Mouse (Mus musculus): Measurements from ENCODE around the gene Cenps. TPM values are rescaled to one million over a fixed set of nuclear protein-coding genes. Genes with fewer than 3 reads are reported as not detected.
"Not testable (repeated sequence)": the region's sequence is repeated elsewhere in the genome, so short reads cannot be mapped to it uniquely, and the experiment has no call there.

The Cenps gene
- 10 to 100 TPM; 13.1 to 14.9 TPM for total RNA-seq (2021)

- peak; percentile 94 for DNase-seq
Observed at GRCm38 (mm10) chr4:149136982-149137770, at the start of gene Cenps. TSS of gene Cenps (minus strand) at chr4:149137629.

- DNase-seq: no peak
Observed at GRCm38 (mm10) chr4:149182755-149183154, 45.3 kb upstream of the Cenps start.

GRCm38 (mm10) chr4:149182192-149182591 lies 44.8 kb upstream of the Cenps start:
- DNase-seq: no peak

GRCm38 (mm10) chr4:149179573-149179972 lies 42.1 kb upstream of the Cenps start:
- DNase-seq: no peak

GRCm38 (mm10) chr4:149179160-149179559 lies 41.7 kb upstream of the Cenps start:
- no peak for DNase-seq

- DNase-seq: no peak
Observed at GRCm38 (mm10) chr4:149178328-149178727, 40.9 kb upstream of the Cenps start.

GRCm38 (mm10) chr4:149177046-149177445 lies 39.6 kb upstream of the Cenps start:
- DNase-seq: no peak

- no peak for DNase-seq
Observed at GRCm38 (mm10) chr4:149176645-149177044, 39.2 kb upstream of the Cenps start.

GRCm38 (mm10) chr4:149173661-149174060 lies 36.2 kb upstream of the Cenps start:
- DNase-seq: no peak

GRCm38 (mm10) chr4:149172666-149173065 lies 35.2 kb upstream of the Cenps start:
- peak; percentile 66 for DNase-seq

GRCm38 (mm10) chr4:149172083-149172482 lies 34.7 kb upstream of the Cenps start:
- peak; percentile 34 for DNase-seq

GRCm38 (mm10) chr4:149171581-149171981 lies 34.2 kb upstream of the Cenps start:
- no peak for DNase-seq

GRCm38 (mm10) chr4:149170394-149170931 lies 33.0 kb upstream of the Cenps start:
- no peak for DNase-seq

- not testable (repeated sequence) for DNase-seq
Observed at GRCm38 (mm10) chr4:149169926-149170325, 32.5 kb upstream of the Cenps start.

- no peak for DNase-seq
Observed at GRCm38 (mm10) chr4:149168016-149168415, 30.6 kb upstream of the Cenps start.

GRCm38 (mm10) chr4:149166957-149167611 lies 29.7 kb upstream of the Cenps start:
- peak; percentile 24 for DNase-seq

- DNase-seq: peak; percentile 97
Observed at GRCm38 (mm10) chr4:149166215-149166946, 29.0 kb upstream of the Cenps start, which contains the start of gene Pgd. TSS of gene Pgd (minus strand) at chr4:149166771.

GRCm38 (mm10) chr4:149164150-149164549 lies 26.7 kb upstream of the Cenps start:
- no peak for DNase-seq

GRCm38 (mm10) chr4:149163196-149163595 lies 25.8 kb upstream of the Cenps start:
- no peak for DNase-seq

GRCm38 (mm10) chr4:149161166-149161565 lies 23.7 kb upstream of the Cenps start:
- DNase-seq: no peak

GRCm38 (mm10) chr4:149159891-149160290 lies 22.5 kb upstream of the Cenps start:
- no peak for DNase-seq

GRCm38 (mm10) chr4:149159203-149159602 lies 21.8 kb upstream of the Cenps start:
- no peak for DNase-seq
